Mouse (Mus musculus) layer of hippocampus, adult 9-10 months (tissue): ENCODE results near the gene Ctsl.
A peak's percentile ranks its signal among the peaks of the same experiment; 100 is the strongest.

ENCODE experiments used
- DNase-seq: peaks from one replicate; pipeline ENCODE4 v3.0.0; 2022; ENCODE audit warnings: low spot score

The Ctsl gene

DNA sequence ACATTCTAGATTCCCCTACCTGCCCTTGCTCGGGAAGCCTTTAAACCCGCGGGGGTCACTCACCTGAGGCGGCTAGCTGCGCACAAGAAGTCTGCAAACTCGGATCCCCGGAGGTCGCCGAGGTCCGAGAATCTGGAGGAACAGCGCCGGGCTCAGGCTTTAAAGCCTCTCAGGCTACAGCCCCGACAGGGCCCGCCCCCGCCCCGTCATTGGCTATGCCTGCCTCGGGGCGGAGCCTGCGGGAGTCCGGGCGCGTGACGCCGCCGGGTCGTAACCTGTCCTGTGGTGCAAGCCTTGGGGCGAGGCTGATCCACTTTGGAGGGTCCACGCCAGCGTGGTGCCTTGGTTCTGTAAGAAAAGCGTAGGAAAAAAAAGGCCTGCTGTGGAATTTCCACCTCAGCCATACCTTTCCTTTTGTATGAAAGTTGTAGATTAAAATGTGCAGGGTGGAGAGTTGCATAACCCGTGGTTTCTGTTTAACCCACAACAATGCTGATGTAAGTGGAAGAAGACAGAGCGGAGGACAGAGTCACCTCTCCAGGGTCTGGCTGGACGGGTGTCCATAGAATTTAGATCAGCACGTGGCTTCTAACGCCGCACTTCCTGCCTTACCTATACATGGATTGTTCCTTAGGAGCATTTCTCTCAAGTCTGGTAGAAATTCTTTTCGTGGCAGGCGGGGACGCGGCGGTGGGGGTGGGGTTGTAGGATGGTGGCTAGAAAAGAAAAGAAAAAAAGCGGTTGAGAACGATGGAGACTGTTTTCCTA, at the start of gene Ctsl:
Ctsl (minus strand) TSS at position 718 of the 768 bp plus-strand sequence.
- DNase-seq, result peak; percentile 82

DNA sequence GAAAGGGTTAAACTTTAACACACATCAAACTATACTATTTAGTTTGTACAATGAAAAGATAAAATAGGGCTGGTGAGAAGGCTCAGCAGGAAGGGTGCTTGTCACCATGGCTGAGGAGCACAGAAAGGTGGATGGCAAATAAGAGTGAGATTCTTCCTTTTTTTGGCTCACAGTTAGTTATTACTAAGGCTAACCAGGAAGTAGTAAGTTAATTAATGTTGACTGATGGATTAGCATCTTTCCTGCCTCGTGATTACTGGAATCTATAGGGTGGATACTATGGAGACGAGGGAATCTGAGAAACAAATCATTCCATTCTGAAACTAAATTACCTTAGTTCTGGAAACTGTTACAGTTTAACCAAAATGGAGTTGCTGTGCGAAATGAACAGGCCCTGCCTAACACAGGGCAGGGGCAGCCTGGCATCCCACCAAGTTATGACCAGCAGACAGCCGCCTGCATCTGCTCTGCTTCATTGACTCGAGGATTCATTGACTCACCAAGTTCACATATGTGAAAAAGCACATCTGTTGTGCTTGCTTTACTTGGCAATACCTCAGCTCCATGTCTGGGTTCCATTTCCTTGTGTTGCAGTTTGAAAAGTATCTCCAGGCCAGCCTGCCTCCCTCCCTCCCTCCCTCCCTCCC, 46.4 kb upstream of the Ctsl start:
- DNase-seq, result no peak

DNA sequence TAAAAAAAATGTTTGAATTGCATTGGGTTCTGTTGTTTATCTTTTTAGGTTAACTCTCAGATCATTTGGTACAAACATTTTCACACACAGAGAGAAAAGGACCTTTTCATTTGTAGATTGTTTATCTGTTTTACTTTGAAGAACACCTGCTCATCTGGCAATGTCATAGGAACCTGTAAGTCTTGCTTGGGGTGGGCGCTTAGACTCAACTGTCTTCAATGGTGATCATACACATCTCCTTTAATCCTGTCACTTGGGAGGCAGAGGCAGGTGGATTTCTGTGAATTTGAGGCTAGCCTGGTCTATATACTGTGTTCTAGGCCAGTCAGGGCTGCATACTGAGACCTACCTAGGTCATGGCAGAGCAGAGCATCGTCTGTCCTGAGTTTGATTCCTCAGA, 45.0 kb upstream of the Ctsl start:
- no peak for DNase-seq

DNA sequence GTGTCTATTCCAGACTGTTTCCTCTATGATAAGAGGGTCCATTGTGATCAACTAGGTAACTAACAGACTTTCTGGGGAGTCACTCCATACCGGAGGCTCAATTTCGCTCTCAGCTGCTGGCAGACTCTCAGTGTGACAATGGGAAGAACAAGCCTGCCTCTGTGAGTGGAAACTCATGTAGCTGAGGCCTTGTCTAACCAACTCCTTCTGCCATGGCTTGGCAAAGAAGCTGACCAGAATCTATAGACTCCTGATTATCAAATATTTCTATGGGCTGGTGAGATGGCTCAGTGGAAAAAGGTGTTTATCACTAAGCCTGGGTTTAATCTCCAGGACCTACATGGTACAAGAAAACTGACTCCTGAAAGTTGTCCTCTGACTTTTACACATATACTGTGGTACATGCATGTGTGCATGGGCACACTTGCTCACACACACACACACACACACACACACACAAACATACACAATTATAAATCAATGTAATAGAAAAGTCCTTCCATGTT, 42.1 kb upstream of the Ctsl start:
- no peak for DNase-seq

DNA sequence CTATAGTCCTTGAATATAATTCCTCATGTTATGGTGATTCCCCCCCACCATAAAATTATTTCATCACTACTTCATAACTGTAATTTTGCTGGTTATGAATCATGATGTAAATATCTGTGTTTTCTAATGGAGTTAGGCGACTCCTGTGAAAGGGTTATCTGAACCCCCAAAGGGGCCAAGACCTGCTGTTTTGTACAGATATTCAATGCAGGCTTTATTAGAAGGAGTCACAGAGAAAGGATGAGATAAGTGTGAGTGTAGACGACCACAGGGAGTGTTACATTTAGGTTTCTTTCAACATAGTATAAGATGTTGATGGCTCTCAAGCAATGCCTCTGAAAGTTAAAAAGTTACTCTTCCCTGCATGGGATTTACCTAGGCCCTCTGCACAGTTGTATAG, 40.6 kb upstream of the Ctsl start:
- DNase-seq, result no peak

DNA sequence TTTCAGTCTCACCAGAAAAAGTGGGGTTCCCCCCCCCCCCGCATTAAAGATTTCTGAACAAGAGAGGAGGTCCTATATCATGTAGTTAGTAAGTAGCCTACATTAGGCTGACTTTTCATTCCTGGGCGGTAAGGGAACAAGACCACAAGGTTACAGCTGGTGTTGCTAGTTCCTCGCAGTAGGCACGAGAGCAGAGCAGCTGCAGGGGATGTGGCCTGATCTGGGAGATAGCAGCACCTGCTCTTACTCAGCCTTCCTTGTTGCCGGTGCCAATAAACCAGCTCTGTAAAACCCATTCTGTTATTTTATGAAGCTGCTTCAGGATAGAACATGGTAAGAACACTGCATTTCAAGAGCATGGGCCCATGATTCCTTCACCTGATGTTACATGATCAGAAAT, 39.9 kb upstream of the Ctsl start:
- no peak for DNase-seq

DNA sequence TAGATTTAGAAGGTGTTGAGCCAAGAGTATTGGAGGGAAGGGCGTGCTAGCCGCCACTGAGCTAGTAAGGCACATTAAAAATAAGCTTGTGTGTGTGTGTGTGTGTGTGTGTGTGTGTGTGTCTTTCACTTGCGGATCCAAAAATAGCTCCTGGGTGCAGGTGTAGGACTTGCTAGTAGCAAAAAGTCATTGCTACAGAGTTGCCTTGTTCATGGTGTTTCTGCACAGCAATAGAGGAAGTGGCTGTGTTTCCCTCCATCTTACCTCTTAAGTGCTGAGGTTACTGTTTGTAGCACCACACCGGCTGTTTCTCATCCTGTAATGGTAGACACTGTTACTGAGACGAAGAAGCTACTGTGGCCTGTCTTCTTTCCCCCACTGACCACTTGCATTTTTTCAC, 37.3 kb upstream of the Ctsl start:
- DNase-seq, result no peak

DNA sequence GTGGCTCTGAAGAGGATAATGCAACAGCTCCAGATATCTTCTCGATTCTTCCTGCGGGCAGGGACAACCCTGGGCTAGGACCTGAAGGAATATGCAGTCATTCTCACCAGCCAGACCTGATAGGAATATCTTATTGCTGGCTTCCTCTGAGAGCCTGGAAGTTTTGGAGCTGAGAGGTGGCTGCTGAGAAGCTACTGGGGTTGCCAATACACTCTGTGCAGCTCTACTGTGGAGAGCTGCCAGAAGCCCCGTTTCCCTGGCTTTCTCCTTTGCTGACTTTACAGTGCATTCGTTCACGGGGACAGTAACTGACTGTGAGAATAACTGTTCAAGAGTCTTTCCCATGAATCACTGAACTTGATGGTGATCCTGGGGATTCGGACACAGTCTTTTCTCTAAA, 34.9 kb upstream of the Ctsl start:
- no peak for DNase-seq

DNA sequence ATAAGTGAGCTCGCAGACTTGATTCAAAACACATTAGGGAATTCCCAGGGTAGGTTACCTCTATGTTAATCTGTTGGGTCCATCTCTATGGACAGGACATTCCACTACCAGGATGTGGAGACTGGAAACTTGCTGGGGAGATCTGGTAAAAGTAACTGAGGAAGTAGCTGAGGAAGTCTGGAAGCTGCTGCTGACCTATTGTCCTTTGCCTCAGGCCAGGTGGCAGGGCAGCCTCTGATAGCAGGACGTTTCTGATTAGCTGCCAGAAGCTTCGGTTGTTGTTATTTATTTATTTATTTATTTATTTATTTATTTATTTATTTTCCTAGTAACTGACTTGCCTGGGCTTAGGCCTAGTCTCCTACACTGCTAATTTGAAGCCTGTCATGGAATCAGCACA, 32.8 kb upstream of the Ctsl start:
- DNase-seq, result no peak

DNA sequence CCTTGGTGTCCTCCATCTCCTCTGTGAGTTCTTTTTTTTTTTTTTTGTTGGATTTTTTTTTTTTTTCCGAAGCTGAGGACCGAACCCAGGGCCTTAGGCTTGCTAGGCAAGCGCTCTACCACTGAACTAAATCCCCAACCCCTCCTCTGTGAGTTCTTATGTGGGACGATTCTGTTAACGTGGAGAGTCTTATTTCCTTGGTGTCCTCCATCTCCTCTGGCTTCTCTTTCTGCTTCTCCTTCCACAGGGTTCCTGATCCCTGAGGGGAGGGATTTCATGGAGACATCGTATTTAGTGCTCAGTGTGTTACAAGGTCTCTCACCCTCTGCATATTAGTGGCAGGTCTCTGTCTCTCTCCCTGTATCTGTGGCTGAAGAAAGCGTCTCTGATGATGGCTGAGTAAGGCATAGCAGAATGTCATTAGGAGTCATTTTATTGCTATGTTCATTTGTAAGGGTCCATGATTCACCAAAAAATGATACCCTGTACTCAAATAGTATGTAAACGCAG, 32.3 kb upstream of the Ctsl start:
- no peak for DNase-seq

DNA sequence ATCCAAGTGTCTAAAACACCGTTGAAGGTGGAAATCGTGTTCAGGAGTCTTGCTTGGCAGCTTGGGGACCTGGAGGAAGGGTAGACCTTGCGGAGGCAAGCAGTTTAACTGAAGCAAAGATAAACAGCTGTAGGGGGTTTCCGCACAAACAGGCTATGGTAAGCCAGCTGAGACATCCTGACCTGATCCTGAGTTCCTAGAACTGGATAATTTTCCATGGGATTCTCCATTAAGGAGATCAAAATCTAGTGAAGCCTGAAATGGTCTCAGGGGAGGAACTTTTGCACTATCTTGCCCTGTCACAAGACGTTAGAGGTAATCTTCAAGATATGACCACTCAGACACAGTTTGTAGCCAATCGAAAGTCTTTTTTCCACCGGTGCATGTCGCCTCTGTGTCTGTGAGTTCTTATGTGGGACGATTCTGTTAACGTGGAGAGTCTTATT, 31.8 kb upstream of the Ctsl start:
- no peak for DNase-seq

DNA sequence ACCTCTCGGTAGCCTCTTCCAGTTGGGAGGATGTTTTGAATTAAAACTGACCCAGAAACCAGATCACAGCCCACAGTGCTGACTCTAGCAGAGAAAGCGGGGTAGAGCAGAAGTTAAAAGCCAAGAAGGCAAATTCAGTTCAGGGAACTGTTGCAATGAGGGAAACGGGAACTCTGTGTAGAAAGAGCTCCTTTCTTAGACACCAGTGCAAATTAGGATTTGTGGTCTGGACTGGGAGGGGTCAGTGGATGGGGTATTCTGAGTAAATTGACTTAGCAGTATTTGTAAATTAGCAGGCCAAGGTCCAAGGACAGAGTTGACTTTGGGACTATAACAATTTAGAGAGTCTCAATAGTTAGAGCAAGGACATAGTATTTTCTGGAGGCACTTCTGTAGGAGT, 31.3 kb upstream of the Ctsl start:
- no peak for DNase-seq

DNA sequence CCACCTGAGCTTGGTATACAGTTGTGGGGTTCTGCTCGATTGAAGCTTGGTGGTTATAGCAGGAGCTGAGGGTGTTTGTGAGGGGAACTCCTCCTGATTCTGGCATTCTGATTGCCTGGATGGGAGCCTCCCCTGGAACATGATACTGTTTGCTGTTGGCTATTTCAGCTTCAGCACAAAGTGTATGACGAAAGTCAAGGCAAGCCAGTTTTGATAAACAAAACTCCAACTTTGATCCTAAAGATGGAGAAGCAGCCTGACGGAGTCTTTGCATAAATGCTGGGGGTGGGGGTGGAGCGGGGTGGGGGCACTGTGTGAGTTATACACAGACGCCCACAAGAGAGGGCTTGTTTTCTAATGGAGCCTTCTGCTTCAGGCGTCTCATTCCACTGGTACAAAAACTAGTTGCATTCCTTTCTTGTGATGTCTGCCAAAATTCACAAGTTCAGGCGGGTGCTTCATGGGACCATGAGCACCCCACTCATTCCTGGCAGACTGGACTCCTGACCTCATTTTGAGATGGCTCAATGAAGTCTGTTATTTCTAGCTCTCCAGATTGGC, 30.2 kb upstream of the Ctsl start:
- no peak for DNase-seq

DNA sequence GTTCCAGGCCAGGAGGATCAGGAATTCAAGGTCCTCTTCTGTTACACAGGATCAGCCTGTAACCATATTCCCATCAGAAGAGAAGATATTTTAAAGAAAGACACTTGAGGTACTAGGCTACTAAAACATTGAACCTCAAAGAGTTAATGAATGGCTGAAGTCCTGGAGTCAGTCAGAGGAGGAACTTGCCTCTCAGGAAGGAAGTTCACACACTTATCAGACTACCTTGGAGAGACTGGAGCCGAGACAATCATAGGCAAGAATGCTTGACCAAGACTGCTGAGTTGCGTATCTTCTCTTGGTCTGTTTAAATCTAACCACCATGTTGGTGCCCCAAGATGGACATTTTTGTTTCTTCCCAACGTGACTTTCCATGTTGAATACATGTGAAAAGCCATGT, 29.2 kb upstream of the Ctsl start:
- no peak for DNase-seq

DNA sequence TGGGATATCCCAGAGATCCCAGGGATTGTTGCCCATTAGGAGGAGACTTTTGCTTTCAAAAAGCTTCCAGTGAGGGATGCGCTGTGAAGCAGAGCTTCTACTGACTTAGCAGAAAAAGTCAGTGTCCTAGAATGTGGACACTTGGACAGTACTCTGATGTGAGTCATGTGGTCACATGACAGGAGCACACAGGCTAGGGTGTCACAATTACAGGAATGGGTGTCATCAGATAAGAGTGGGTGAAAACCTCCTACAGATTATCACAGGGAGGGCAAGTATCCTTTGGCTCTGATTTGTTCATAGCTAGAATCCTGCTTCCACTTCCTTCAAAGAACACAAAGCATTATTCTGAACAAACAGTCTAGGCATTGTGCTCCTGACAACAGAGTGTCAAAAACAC, 27.4 kb upstream of the Ctsl start:
- no peak for DNase-seq

DNA sequence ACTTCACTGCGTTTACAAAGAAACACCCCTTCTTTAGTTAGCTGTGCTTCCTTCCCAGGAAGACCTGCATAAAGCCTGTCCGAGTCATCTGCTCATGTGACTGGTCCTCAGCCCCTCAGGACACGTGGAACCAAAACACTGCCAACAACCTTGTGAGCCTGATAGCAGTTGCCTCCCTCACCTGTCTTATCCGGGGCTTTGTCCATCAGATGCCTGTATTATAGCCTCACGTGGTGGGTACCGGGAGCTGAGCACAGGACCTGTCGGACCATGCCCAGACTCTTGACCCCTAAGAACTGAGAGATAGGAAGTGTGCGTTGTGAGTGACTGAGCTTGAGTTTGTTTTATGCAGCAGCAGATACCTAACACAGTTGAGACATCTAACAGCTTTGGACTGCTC, 26.3 kb upstream of the Ctsl start:
- DNase-seq, result no peak

DNA sequence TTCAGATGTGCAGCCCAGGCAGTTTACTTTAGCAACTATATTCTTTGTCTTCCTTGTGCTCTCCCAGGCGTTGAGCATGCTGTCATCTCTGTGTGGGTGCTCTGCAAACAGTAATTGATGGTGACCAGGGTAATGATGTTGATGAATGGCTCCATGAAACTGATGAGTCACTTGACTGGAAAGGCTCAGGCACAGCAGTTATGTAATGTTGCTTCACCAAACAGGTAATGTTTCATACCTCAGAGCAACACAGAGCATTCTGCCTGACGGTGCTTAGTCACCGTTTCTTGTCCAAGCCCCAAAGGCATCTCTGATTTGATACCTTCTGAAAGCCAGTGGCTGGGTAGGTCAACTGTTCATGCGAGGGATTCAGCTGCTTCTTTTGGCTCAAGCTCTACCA, 17.7 kb upstream of the Ctsl start:
- DNase-seq, result no peak

DNA sequence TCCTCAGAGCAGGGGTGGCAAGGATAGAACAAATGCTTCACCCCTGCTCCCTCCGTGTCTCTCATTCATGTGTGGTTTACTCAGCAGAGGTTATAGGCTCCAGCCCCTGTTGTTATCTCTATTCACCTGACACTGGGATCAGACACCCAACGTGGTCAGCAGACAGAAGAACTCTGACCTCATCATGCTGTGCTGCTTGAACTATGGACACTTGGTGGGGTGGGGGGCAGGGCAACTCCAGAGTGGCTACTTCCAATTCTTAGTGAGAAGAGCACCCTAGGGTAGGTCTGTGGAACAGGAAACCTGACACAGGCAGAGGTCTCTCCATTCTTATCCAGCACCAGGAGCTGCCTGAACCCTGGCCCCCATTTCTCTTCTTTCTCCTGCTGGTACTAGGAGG, 15.4 kb upstream of the Ctsl start:
- DNase-seq, result no peak

DNA sequence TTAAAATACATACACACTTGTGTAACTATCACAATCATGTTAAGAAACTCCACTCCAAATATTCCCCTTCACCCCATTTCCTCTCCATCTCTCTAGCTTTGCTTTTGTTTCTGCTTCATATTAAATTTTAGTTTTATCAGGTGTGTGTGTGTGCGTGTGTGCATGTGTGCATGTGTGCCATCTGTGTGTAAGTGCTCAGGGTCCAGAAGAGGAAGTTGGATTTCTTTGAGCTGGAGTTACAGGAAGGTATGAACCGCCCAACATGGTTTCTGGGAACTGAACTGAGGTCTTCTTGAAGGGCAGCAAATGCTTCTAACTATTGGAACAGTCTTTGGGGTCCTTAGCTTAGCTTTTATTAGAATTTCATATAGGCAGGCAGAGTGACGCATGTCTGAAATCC, 14.2 kb upstream of the Ctsl start:
- no peak for DNase-seq

DNA sequence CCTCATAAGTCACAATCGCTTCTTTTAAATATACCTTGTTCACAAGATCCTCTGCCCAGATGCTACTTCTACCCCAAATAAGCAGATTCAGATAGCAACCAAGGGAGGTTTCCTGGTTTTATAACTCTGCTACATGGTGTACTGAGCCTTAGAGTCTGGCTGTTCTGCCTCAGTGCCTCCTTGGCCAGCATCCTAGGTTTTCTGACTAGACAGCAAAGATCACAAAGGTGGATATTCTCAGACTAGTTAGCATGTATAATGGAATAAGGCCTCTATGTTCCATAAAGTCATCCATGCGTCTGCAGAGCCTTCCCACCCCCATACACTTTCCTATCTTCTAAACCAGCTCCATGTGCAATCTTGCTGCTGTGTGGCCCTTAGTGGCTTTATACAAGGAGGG, 9.6 kb upstream of the Ctsl start:
- no peak for DNase-seq

DNA sequence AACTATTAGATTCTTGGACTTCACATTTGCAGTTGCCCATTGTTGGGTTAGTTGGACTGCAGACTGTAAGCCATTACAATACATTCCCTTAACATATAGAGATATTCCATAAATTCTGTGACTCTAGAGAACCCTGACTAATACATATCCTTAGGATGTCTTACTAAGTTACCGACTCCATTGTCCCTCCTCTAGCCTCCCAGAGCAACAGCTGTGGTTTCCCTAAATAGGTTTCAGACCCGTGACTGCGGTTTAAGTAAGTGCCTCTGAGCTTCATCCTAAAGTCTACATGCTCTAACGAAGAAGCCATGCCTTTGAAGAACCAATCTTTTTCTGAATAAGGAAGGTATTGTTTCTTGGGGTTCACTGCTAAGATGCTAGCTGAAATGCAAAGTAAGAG, 7.9 kb upstream of the Ctsl start:
- no peak for DNase-seq

DNA sequence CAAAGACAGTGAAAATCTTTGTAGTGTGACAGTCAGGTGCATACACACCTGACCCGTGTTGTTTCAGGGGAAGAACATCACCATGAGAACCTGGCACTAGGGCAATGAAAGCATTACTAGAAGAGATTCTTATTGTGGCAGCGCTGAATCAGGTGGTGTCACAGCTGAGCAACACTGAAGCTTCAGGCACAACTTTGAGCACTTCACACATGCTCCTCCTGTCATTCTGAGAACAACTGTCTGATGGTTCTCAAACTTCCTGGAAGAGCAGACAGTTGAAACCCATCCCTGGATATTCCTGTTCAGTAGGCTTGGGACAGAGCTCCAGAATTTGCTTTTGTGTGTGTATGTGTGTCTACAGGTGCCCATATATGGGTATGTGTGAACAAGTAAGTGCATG, 5.8 kb upstream of the Ctsl start:
- DNase-seq, result no peak

DNA sequence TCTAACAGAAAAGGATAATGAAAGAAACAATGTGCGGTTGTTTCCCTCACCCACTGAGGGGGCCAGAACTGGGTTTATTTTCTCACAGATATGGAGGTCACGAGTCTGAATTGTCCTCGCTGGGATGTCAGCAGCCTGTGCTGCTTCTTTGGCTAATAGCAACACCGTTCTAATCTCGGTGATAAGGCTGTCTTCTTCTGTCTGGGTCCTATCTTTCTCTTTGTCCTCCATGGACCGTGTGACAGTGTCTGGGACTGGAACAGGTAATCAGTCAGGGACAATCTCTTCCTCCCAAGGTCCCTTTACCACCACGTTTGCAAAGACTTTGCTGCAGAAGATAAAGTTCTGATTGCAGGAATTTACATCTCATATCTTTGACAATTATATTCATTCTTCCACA, 4.5 kb upstream of the Ctsl start:
- DNase-seq, result no peak
